28 mouse cellular contexts compared by ENCODE assay signal in genomic region chr2:125591895-125592294, GRCm38 (mm10).
"Had no signal": no experiment of that assay in that cellular context is flagged by ENCODE, and none has a peak within 500 bp of the region (broad histone marks: within the 10 kb centered on the region; RNA-seq: fewer than 3 reads in every experiment).

No protein-coding gene starts in this region.

- H3K4me1 ChIP-seq: embryonic facial prominence, embryonic 10.5 days; embryonic facial prominence, embryonic 12.5 days; embryonic facial prominence, embryonic 15.5 days; forebrain, embryonic 10.5 days; forebrain, embryonic 12.5 days; forebrain, embryonic 13.5 days; forebrain, embryonic 15.5 days had no signal

- H3K9me3 ChIP-seq: embryonic facial prominence, embryonic 10.5 days; embryonic facial prominence, embryonic 12.5 days; embryonic facial prominence, embryonic 13.5 days; embryonic facial prominence, embryonic 15.5 days; forebrain, embryonic 10.5 days; forebrain, embryonic 12.5 days; forebrain, embryonic 13.5 days; forebrain, embryonic 15.5 days had no signal

- H3K4me3 ChIP-seq: embryonic facial prominence, embryonic 10.5 days; embryonic facial prominence, embryonic 12.5 days; embryonic facial prominence, embryonic 13.5 days; embryonic facial prominence, embryonic 15.5 days; erythroblast, embryonic 14.5 days; forebrain, embryonic 10.5 days; forebrain, embryonic 12.5 days; forebrain, embryonic 13.5 days; forebrain, embryonic 15.5 days; gastrocnemius, adult 2 months; heart, adult 2 months had no signal

- ATAC-seq: forebrain, embryonic 13.5 days; forebrain, embryonic 14.5 days; forebrain, embryonic 15.5 days; forebrain, embryonic 16.5 days; forebrain, postnatal 0 days had no signal

- H3K4me2 ChIP-seq: embryonic facial prominence, embryonic 12.5 days; embryonic facial prominence, embryonic 13.5 days; embryonic facial prominence, embryonic 15.5 days; forebrain, embryonic 12.5 days; forebrain, embryonic 13.5 days; forebrain, embryonic 15.5 days had no signal

- DNase-seq: cerebellum, adult 2 months; cerebellum, adult 8-10 months; cerebellum, adult 9-10 months; cerebellum, adult 9-11 months; cerebellum, postnatal 10 days; cerebellum, postnatal 14 days; cerebellum, postnatal 25 days; cerebellum, postnatal 36 days; embryo, embryonic 11 days; forebrain, postnatal 0 days; gastrocnemius, adult 2 months; gastrocnemius, postnatal 10 days; gastrocnemius, postnatal 14 days; gastrocnemius, postnatal 25 days; gastrocnemius, postnatal 36 days; heart, adult 18-20 months; heart, adult 2 months had no signal

- H3K27ac ChIP-seq: embryonic facial prominence, embryonic 10.5 days; embryonic facial prominence, embryonic 12.5 days; embryonic facial prominence, embryonic 13.5 days; embryonic facial prominence, embryonic 15.5 days; forebrain, embryonic 10.5 days; forebrain, embryonic 12.5 days; forebrain, embryonic 13.5 days; forebrain, embryonic 15.5 days; gastrocnemius, adult 2 months; heart, adult 2 months had no signal

- H3K9ac ChIP-seq: embryonic facial prominence, embryonic 12.5 days; embryonic facial prominence, embryonic 13.5 days; embryonic facial prominence, embryonic 15.5 days; forebrain, embryonic 12.5 days; forebrain, embryonic 13.5 days; forebrain, embryonic 15.5 days; forebrain, postnatal 0 days had no signal

- H3K27me3 ChIP-seq: embryonic facial prominence, embryonic 12.5 days; embryonic facial prominence, embryonic 13.5 days; embryonic facial prominence, embryonic 15.5 days; forebrain, embryonic 12.5 days; forebrain, embryonic 13.5 days; forebrain, embryonic 15.5 days had no signal
